Mouse (Mus musculus) liver, postnatal 0 days (tissue): Measurements from ENCODE around the gene Rab3c.

Experiments
- CTCF ChIP-seq: sonication (generic); IDR thresholded peaks from 2 replicates; pipeline ENCODE4 v1.5.1; 2016; ENCODE audit warnings: antibody characterized with exemption, low read depth
- EP300 ChIP-seq: IDR thresholded peaks from 2 replicates; pipeline ENCODE4 v1.6.1; 2016; ENCODE audit warnings: antibody characterized with exemption, low read depth, mild to moderate bottlenecking

DNA sequence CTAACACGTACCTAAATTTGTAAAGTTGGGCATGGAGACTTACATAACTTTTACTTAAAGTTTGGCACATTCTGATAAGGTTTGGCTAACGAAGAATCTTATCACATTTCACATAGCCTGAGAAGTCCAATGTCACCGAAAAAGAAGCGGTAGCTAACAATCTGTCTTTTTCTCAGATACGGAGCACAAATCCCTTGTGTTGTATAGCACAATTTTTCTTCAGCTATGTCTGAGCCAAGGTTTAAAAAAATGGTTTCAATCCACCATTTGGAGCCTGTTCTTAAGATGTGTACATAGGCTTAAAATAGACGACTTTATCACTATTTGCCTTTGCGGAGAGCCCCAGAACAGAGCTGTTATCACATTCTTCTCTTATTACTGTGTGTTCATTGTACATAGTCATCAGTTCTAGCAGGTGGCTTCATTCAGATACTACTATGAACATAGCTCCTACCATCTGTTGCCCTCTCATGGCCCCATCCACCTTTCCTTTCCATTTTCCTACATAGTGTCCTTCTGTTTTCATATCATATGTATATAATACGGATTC is 69.2 kb downstream of the Rab3c start:
- TF ChIP-seq CTCF (no peak), EP300 (no peak)
